Mouse (Mus musculus) kidney, adult 9 months (tissue): ENCODE measurements around the gene Rad54l.
A peak's percentile ranks its signal among the peaks of the same experiment; 100 is the strongest.

Source experiments
- DNase-seq: peaks from one replicate; pipeline ENCODE4 v3.0.0; 2022

Rad54l gene

DNA sequence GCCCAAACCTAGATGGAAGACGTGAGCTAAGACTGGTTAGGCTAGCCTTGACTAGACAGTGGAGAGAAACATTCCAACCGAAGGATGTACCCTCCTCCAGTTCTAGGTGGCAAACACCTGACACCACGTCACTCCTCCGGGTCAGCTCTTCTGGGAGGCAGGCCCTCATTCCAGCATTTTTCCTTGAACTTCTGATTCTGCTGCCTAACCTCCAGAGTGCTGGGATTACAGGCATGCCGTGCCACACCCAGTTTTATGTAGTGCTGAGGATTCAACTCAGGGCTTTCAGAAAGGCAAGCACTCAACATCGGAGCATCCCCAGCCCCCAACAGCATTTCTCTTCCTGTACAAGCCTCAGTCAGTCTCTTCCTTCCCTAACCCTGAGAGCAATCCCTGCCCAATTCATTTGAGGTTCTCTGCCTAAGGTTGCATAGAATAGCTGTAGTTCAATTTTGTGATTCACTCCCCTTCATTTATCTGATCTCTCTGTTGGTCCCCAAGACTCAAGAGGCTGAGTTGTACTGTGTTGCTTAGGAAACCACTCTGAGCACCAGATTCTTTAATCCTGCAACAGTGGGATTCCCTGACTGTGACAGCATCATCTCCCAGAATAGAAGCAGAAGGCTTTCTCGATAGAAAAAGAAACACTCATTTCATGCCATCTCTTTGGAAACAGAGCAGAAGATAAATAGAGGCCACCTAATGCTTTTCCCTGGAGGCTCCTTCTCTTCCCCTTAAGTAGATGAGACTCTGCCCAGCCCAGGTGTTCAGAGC lies 17.5 kb upstream of the Rad54l start:
- DNase-seq = no peak

DNA sequence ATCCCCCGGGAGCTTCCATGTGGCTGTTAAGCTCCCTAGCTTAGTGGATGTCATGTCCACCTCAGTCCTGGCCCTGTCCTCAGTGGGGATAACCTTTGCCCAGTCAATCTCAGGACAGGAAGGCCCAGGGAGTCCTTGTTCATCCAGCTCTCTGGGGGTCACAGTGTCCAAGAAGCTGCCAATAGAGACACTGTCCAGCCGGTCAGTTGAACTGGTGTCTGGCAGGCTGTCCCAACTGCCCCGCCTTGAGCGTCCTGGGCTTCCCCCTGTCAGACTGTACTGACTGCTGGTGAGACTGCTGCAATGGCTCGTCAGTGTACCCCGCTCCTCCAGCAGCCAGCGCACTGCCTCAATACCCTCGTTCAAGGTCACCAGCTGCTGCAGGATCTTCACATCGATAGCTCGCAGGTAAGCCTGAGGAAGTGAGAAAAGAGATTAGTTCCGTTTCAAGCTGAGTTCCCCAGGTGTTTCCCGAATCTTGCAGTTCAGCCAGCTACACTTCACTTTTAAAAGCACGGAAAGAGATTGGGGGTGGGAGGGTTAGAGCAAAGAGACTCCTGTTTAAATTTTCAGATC lies 14.0 kb upstream of the Rad54l start:
- no peak for DNase-seq

DNA sequence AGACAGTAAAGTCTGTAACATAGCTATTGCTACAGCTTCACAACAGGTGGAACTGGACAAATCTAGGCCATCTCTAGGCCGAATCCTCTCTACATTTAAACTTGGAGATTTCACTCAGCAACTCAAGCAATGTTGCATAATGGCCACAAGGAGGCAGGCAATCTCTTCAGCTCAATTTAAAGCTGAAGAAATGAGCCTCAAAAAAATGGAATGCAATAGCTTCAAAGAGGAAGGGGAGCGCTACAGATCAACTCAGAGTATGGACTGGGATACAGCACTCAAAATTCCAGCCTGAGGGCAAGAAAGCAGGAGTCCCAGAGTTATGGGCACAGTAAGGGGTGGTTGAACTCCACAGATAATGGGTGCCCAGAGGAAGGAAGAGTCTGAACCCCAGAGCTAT lies 11.5 kb upstream of the Rad54l start:
- DNase-seq = peak; percentile 40

- no peak for DNase-seq
Observed at GRCm38 (mm10) chr4:116133126-116133525, 9.6 kb upstream of the Rad54l start.

DNA sequence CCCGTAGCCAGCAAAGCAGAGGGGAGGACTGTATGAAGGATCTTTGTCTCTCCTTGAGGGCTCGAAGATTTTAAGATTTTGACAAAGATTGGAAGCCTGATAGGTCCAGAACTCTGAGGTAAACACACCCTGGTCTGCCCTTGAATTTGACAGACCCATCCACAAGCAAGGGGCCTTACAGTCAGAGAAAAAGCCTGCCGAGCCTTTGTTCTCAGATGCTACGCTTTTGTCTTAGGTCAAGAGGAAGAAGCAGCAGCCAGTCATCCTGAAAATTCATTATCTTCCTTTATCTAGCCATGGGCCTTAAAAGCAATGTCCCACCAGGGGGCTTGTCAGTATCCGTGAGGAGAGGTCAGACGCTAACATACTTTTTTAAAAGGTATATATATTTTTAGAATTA lies 4.5 kb upstream of the Rad54l start:
- DNase-seq = no peak

GRCm38 (mm10) chr4:116125803-116126386 lies 2.4 kb upstream of the Rad54l start:
- DNase-seq = no peak

- no peak for DNase-seq
Observed at GRCm38 (mm10) chr4:116122762-116123161, 728 bp downstream of the Rad54l start.

- DNase-seq = no peak
Observed at GRCm38 (mm10) chr4:116111486-116111885, 12.0 kb downstream of the Rad54l start.

GRCm38 (mm10) chr4:116110695-116111094 lies 12.8 kb downstream of the Rad54l start:
- no peak for DNase-seq

DNA sequence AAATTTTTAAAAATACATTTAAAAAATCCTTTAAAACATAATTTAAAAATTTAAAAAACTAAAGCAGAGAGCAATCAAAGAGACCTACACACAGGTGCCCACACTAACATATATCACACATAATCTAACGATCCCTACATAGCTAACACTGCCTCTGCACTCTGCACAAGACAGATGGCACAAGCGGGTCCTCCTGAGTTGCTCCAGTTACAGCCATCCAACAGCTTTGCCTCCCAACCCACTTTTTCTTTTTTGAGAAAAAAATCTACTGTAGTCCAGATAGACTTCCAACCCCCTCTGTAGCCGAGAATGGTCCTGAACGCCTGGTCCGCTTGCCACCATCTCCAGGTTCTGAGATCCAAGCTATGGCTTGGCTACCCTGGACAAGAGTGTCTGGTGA lies 18.2 kb downstream of the Rad54l start:
- DNase-seq = no peak

- DNase-seq = no peak
Observed at GRCm38 (mm10) chr4:116100959-116101358, 22.5 kb downstream of the Rad54l start.

DNA sequence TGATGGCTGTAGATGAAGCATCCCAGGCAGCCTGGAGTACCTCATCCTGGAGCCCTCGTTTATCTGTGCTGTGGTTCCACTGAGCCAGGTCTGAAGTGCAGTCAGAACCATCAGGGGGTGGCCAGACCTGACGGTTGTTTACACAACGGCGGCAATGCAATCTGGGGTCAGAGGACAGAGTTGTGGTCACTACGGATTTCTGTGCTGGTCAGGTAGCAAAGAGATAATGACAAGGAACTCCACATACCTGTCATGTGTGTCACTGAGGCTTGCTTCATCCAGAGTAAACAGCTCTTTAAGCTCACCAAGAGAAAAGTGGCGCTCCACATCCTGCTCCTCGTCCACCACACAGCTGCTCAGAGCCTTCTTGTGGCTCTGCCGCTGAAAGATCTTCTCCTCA lies 26.3 kb downstream of the Rad54l start:
- DNase-seq = no peak

GRCm38 (mm10) chr4:116096291-116096690 lies 27.2 kb downstream of the Rad54l start:
- no peak for DNase-seq

DNA sequence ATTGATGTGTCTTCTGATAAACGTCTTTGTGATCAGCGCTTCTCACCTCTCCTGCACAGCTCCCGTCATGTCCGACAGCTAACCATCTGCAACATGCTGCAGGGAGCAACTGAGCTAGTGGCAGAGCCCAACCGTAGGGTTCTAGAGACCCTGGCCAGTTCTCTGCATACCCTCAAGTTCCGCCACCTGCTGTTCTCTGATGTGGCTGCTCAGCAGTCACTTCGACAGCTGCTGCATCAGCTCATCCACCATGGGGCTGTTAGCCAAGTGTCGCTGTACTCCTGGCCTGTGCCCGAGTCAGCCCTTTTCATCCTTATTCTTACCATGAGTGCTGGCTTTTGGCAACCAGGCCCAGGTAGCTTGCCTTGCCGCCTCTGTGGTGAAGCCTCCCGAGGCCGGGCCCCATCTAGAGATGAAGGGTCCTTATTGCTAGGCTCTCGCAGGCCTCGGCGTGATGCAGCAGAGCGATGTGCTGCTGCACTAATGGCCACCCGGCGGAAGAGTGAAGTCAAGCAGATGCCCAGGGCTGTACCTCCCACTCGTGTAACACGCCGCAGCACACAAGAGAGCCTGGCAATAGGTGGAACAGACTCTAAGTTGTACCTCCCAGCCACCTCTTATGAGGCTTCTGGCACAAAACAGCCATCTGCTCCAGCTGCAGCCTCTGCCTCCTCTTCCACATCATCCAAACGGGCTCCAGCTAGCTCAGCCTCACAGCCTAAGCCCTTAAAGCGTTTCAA lies 34.8 kb downstream of the Rad54l start:
- DNase-seq = no peak

GRCm38 (mm10) chr4:116077240-116078095 lies 46.0 kb downstream of the Rad54l start:
- peak; percentile 29 for DNase-seq

DNA sequence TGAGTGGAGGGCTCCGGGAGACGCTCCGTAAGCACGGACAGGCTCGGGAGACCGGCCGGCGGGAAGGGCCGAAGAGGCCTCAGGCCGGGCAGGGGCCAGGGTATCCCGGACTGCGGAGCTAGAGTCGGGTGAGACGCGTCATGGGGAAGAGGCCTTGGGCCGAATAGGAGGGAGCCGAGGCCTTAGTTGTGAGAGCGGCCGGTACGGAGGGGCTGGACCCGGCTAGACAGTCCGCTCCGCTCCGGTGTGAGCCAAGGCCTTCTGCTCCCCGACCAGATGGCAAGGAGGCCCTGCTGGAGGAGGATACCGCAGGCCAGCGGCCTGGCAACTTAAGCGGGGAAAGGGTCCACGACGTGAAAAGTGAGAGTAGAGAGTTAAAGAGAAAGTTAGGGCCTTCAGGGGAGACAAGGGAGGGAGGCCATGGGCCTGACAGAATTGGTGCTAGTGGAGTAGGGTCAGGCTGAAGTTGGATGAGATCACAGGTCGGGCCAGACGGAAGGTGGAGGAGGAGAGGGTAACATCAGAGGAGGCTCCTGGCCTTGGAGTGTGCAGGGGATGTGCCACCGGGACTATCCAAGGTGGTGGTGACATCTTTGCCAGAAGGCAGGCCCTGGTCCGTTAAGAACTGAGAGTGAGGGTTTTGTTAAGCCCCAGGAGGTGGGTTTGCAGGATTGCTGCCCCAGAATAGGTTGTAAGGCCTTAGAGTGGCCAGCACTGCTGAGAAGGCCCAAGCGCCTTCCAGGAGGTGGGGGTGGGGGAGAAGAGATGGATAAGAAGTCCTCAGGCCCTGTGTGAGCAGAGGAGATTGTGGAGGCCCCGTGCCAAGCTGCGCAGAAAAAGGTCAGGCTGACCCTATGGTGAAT lies 46.9 kb downstream of the Rad54l start:
- peak; percentile 40 for DNase-seq

DNA sequence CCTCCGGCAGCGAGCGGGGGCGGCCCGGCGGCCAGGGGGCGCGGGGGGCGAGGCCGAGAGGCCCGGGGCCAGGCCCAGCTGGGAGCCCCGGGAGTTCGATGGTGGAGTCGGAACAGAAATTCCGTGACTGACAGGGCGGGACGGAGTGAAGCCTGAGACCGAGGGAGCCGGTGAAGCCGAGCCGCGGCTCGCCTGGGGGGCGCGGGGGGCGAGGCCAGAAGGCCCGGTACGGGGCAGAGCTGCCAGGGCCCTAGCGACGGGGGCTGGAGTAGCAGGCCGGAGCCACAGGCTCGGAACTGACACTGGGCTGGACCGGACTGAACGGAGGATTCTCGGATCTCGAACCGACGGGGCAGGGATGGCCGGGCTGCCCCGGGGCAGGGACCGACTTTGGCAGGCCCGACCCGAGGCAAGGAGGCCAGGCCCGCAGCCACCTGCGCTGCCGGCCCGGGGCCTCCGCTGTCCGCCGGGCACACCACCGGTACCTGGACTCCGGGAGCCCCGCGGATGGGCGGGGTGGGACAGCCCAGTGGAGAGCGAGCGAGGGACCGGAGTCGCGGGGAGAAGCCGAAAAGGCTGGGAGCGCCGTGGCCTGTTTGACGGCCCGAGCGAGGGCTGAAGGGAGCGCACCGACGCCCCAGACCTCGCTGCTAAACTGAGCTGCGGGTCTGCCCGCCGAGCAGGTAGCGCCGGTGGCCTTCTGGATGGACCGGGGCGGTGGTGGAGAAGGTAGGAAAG lies 47.7 kb downstream of the Rad54l start:
- DNase-seq = peak; percentile 72

- peak; percentile 97 for DNase-seq
Observed at GRCm38 (mm10) chr4:116074861-116075620, 48.4 kb downstream of the Rad54l start, which contains the start of the genes Uqcrh and Lrrc41. Gene Uqcrh (minus strand): TSS chr4:116075071. Gene Lrrc41 (plus strand): TSS chr4:116075269.

DNA sequence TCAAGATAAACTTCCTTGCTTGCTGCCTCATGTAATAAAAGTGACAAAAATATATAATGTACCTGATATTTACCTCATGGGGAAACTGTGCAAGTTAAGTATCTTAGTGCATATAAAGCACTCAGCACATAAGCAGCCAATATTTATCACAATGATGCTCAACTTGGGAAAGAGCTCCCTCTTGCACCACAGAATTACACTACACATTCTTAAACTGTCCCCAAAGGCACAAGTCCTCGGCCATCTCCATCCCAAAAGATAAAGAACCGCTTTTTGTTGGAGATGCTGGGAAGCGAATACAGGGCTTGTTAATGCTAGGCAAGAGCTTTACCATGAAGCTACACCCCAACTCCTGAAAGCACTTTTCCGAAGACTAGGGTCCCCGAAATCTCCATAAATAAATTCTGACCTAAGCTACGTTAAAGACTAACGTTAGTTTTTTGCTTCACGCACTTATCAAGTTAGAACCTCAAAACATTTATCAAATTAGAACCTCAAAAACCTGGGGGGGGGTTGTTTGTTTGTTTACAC lies 49.3 kb downstream of the Rad54l start:
- peak; percentile 29 for DNase-seq

DNA sequence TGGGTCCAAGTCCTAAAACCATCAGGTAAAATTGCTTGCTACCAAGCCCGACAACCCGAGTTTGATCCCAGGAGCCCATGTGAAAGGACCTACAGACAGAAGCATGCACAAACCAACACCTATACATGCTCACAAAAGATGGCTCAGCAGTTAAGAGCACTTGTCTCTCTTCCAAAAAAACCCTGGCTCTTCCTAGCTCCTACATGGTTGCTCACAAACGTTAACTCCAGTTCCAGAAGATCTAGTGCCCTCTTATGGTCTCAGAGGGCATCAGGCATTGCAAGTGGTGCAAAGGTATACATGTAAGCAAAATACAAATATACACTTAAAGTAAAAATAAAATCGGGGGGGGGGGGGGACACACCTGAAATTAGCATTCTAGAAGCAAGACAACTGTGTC lies 50.3 kb downstream of the Rad54l start:
- peak; percentile 36 for DNase-seq
